ENCODE assay signal across 11 mouse cellular contexts in the genomic region with DNA sequence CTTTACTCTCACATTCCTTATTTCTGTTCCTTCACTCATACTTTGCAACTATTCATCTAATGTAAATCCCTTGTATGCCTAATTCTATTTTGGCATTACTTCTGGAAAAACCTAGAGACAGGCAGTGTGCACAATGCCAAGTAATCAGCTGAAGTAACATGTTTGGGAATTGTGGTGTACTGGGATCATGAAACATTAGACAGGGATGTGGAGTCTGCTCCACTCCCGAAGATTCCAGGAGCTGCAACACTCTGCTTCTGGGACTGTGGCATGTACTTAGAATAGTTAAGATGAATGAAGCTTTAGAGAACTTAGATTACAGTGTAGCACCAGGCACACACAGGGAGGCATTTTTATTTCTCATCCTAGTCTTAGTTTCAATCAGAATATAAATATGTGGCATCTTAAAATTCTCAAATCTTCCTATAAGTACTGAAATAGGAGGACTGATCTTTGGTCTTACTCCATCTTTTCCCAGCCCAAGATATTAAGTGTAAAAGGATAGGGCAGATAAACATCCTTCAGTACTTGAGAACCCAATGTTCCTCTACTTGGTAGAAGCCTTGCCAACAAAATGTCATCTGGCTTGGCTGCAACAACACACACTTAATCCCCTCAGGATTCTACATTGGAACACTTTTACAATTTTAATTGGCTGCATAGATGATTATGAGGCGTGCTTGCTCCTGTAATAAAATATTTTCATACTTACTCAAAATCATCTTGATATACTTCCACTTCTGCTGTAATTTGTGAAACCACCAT. TPM values are rescaled to one million over a fixed set of nuclear protein-coding genes. Genes with fewer than 3 reads are reported as not detected.
DNase-seq lines count a peak whose midpoint lies in the region; ATAC-seq and TF ChIP-seq lines count a peak whose summit lies in the region.
"Had no signal": no experiment of that assay in that cellular context is flagged by ENCODE, and none has a peak within 500 bp of the region (broad histone marks: within the 10 kb centered on the region; RNA-seq: fewer than 3 reads in every experiment).

No protein-coding gene starts in this region.

- no peak for DNase-seq in frontal cortex, postnatal 10 days (ENCODE audit: low spot score in 2 of 2)
- DNase-seq in lung, adult 18-20 months: peak; percentile 18 to 48
- no peak for DNase-seq in lung, adult 2 months
- peak; percentile 22 to 33 for DNase-seq in heart, postnatal 14 days
- DNase-seq in skeletal muscle tissue, adult 2 months (ENCODE audit: low read depth, low spot score): peak; percentile 77
- no peak for DNase-seq in left cerebral cortex, adult 18-20 months (ENCODE audit: low spot score in 2 of 2)
- DNase-seq in embryo, embryonic 10.5 days (ENCODE audit: low spot score): no peak
- DNase-seq: retina, postnatal 1 day had no signal

- intact Hi-C loops in heart, postnatal 14 days (cut with DNase I): no loop called here

- no peak for TF ChIP-seq POLR2A in lung, adult 2 months (IDR thresholded peaks at IDR 0.05; ENCODE audit: borderline replicate concordance, extremely low read depth, low read depth, low read length)

- 0 out of 2 replicates have a peak, but pooled peaks have one; percentile 9 for ATAC-seq in frontal cortex, adult (ENCODE audit: low TSS enrichment)
- ATAC-seq: intestine, embryonic 16.5 days had no signal

- H3K4me1 ChIP-seq in lung, adult 2 months (ENCODE audit: control insufficient read depth, insufficient read depth, low read length): no peaks in the 10 kb centered on the region

- no peak for TF ChIP-seq CTCF in lung, adult 2 months (IDR thresholded peaks at IDR 0.05; ENCODE audit: insufficient read depth, low read length)

- WGBS in lung, adult 2 months: 58% methylated on average over 2 of the region's 2 CpGs

- H3K4me3 ChIP-seq in lung, adult 2 months (replicated peaks; ENCODE audit: extremely low read depth, low read depth, low read length): no peak overlapping the region

RNA-seq across cellular contexts. Expression of gene Mettl21e, which starts 2.2 kb away (rescaled TPM):
- 0.34 TPM in 2 replicates for polyA plus RNA-seq in lung, adult 2 months (2012; rRNA removed)
- total RNA-seq in heart, postnatal 14 days (2021): under 1 TPM; 0.10 to 0.24 TPM
- not detected for total RNA-seq in left cerebral cortex, adult 18-20 months (2021)
- total RNA-seq: layer of hippocampus, postnatal 25 days had no signal
- polyA plus RNA-seq: intestine, embryonic 16.5 days had no signal

Comparison
In these comparisons a context has a peak if more than half of its experiments do, and no peak if none do; other contexts are left out.
1. DNase-seq: peak in lung, adult 18-20 months (2 of 2), heart, postnatal 14 days (2 of 2) and skeletal muscle tissue, adult 2 months (single experiment); none in frontal cortex, postnatal 10 days (0 of 2), lung, adult 2 months (single experiment), left cerebral cortex, adult 18-20 months (0 of 2) and embryo, embryonic 10.5 days (single experiment).